Mouse (Mus musculus): ENCODE data around the gene Adamtsl2. TPM values are rescaled to one million over a fixed set of nuclear protein-coding genes. Genes with fewer than 3 reads are reported as not detected.

Gene Adamtsl2
- total and polyA plus RNA-seq, 3 experiments = 0.13 TPM; not detected in 2

DNA sequence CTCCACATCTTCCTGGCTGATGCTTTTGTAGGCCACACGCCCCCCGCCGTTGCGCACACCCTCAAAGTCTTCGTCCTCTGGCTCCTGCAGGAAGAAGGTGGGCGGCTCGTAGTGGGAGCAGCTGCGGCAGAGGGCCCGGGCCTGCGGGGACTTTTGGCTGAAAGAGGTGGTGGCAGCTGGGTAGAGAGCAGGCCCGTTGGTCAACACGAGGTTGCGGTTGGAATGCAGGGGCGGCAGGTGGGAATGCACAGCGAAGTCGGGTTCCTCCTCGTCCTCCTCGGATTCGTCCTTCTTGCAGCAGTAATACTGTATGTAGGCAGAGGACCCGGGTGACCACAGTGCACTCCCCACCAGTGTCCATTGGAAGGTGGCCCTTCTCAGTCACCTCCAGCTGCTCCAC is 33.4 kb downstream of the Adamtsl2 start:
- Histone ChIP-seq H3K27ac (ENCODE audit: insufficient read depth, low read depth) (no peak overlapping the region), H3K27me3 (replicated peaks) (peaks cover 40% of the 10 kb centered on the region), H3K9ac (ENCODE audit: insufficient read depth, low read depth) (no peak overlapping the region), H3K79me2 (replicated peaks; ENCODE audit: control insufficient read depth, extremely low read depth, insufficient read depth, poor library complexity, severe bottlenecking) (no peaks in the 10 kb centered on the region), H3K4me3 (replicated peaks in 1 of 3; ENCODE audit: low read depth in 2 of 3, low read length in 2 of 3, poor library complexity in 1 of 3) (no peak overlapping the region), H3K4me2 (ENCODE audit: insufficient read depth, low read depth, poor library complexity, severe bottlenecking) (no peak overlapping the region), H3K4me1 (ENCODE audit: control insufficient read depth in 1 of 2, insufficient read depth in 2 of 2) (peaks cover 0 to 7% of the 10 kb centered on the region in 2 experiments; a peak in 1 of 4 replicates), H3K9me3 (replicated peaks; ENCODE audit: low read length) (no peaks in the 10 kb centered on the region), H3K36me3 (replicated peaks in 1 of 2; ENCODE audit: control insufficient read depth in 1 of 2, insufficient read depth in 1 of 2, low read length in 1 of 2) (no peaks in the 10 kb centered on the region)
- DNase-seq (ENCODE audit: extremely low read depth) = no peak
- dilution Hi-C loops (cut with MboI; ENCODE audit: extremely low pct_ligation_motif_present, extremely low pct_unique_long_range_greater_than_20kb, low sequenced_read_pairs) (no loop called here), in situ Hi-C loops (cut with MboI; ENCODE audit: low pct_ligation_motif_present, low pct_unique_long_range_greater_than_20kb, low sequenced_read_pairs) (no loop called here)
- TF ChIP-seq ZMIZ1 (IDR thresholded peaks at IDR 0.05; ENCODE audit: low read depth, low read length) = no peak
- TF ChIP-seq IRF4 (IDR thresholded peaks at IDR 0.05; ENCODE audit: low read depth, low read length) = no peak
- no peak for TF ChIP-seq RAD21 (IDR thresholded peaks at IDR 0.05; ENCODE audit: low read depth, low read length)
- no peak for TF ChIP-seq HCFC1 (IDR thresholded peaks at IDR 0.05; ENCODE audit: low read depth, low read length)
- TF ChIP-seq UBTF (IDR thresholded peaks at IDR 0.05; ENCODE audit: low read depth, low read length) = no peak
- no peak for TF ChIP-seq SIN3A (IDR thresholded peaks at IDR 0.05; ENCODE audit: low read length)
- TF ChIP-seq MAX (IDR thresholded peaks at IDR 0.05; ENCODE audit: low read length) = no peak
- TF ChIP-seq RCOR1 (conservative IDR thresholded peaks at IDR 0.05; ENCODE audit: low read depth, low read length) = no peak
- no peak for TF ChIP-seq MAFK (IDR thresholded peaks at IDR 0.05; ENCODE audit: insufficient replicate concordance, low read length)
- TF ChIP-seq JUND (conservative IDR thresholded peaks at IDR 0.05; ENCODE audit: low read depth, low read length) = no peak
- TF ChIP-seq SMC3 (IDR thresholded peaks at IDR 0.05; ENCODE audit: low read depth, low read length) = no peak
- no peak for TF ChIP-seq GABPA (IDR thresholded peaks at IDR 0.05; ENCODE audit: insufficient replicate concordance, low read depth, low read length)
- TF ChIP-seq ZKSCAN1 (IDR thresholded peaks at IDR 0.05; ENCODE audit: borderline replicate concordance, low read depth, low read length) = no peak
- TF ChIP-seq POLR2AphosphoS2 (IDR thresholded peaks at IDR 0.05; ENCODE audit: low read depth, low read length) = no peak
- no peak for TF ChIP-seq TCF12 (IDR thresholded peaks at IDR 0.05; ENCODE audit: low read depth, low read length)
- no peak for TF ChIP-seq E2F4 (IDR thresholded peaks at IDR 0.05; ENCODE audit: insufficient replicate concordance, low read depth, low read length)

DNA sequence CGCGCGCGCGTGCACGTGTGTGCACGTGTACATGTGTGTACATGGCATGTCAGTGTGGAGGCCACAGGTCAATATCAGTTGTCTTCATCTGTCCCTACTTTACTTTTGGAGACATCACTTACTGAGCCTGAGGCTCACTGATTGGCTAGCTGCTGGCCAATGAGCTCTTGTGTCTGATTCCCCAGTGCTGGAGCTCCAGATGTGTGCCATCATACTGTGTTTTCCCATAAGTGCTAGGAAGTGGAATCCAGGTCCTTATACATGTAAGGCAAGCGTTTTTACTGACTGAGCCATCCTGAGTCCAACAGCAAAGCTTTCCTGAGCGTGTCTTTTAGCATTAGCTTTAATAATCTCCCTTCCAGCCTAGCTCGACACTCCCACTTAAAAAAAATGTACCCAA is 35.0 kb downstream of the Adamtsl2 start:
- H3K4me2 ChIP-seq (ENCODE audit: insufficient read depth, low read depth, poor library complexity, severe bottlenecking) = no peak overlapping the region
- no peak overlapping the region for H3K4me3 ChIP-seq (replicated peaks in 1 of 3; ENCODE audit: low read depth in 2 of 3, low read length in 2 of 3, poor library complexity in 1 of 3)
- in situ Hi-C loops (cut with MboI; ENCODE audit: low pct_ligation_motif_present, low pct_unique_long_range_greater_than_20kb, low sequenced_read_pairs) = no loop called here
- peaks cover 0 to 7% of the 10 kb centered on the region in 2 experiments; a peak in 1 of 4 replicates for H3K4me1 ChIP-seq (ENCODE audit: control insufficient read depth in 1 of 2, insufficient read depth in 2 of 2)
- no peak for DNase-seq (ENCODE audit: extremely low read depth)
- H3K27ac ChIP-seq (ENCODE audit: insufficient read depth, low read depth) = no peak overlapping the region
- H3K9me3 ChIP-seq (replicated peaks; ENCODE audit: low read length) = no peaks in the 10 kb centered on the region
- no peak overlapping the region for H3K9ac ChIP-seq (ENCODE audit: insufficient read depth, low read depth)
- H3K36me3 ChIP-seq (replicated peaks in 1 of 2; ENCODE audit: control insufficient read depth in 1 of 2, insufficient read depth in 1 of 2, low read length in 1 of 2) = no peaks in the 10 kb centered on the region
- TF ChIP-seq MAFK (IDR thresholded peaks at IDR 0.05; ENCODE audit: insufficient replicate concordance, low read length) = no peak
- no peak for TF ChIP-seq SIN3A (IDR thresholded peaks at IDR 0.05; ENCODE audit: low read length)
- TF ChIP-seq TBP (conservative IDR thresholded peaks at IDR 0.05; ENCODE audit: low read depth, low read length) = no peak
- TF ChIP-seq HCFC1 (IDR thresholded peaks at IDR 0.05; ENCODE audit: low read depth, low read length) = no peak
- no peak for TF ChIP-seq MEF2A (IDR thresholded peaks at IDR 0.05; ENCODE audit: borderline replicate concordance, low read depth, low read length)
- TF ChIP-seq KAT2A (IDR thresholded peaks at IDR 0.05; ENCODE audit: insufficient replicate concordance, low read length) = no peak
- TF ChIP-seq CHD1 (IDR thresholded peaks at IDR 0.05; ENCODE audit: low read depth, low read length) = no peak
- TF ChIP-seq USF2 (conservative IDR thresholded peaks at IDR 0.05; ENCODE audit: low read depth, low read length) = no peak
- dilution Hi-C loops (cut with MboI; ENCODE audit: extremely low pct_ligation_motif_present, extremely low pct_unique_long_range_greater_than_20kb, low sequenced_read_pairs) = no loop called here
- peaks cover 40% of the 10 kb centered on the region for H3K27me3 ChIP-seq (replicated peaks)
- no peaks in the 10 kb centered on the region for H3K79me2 ChIP-seq (replicated peaks; ENCODE audit: control insufficient read depth, extremely low read depth, insufficient read depth, poor library complexity, severe bottlenecking)

All from CH12.LX (cell line).